Mouse (Mus musculus) CH12.LX (cell line): Measurements from ENCODE around the gene Cdkl4. TPM values are rescaled to one million over a fixed set of nuclear protein-coding genes. Genes with fewer than 3 reads are reported as not detected.

Experiments
- DNase-seq: peaks from one replicate; pipeline ENCODE4 v3.0.0-alpha.2; 2013; ENCODE audit errors: extremely low read depth
- H3K27ac ChIP-seq: 2 replicates; pipeline ENCODE4 v1.5.1; 2012; ENCODE audit warnings: low read depth, mild to moderate bottlenecking, control low read depth, moderate library complexity; ENCODE audit not compliant: insufficient read depth
- H3K27me3 ChIP-seq: replicated peaks from 2 replicates; pipeline ENCODE3; 2012; ENCODE audit warnings: inconsistent platforms
- H3K36me3 ChIP-seq, 2 experiments: replicated peaks in 1 of 2; 2 replicates each; pipeline versions ENCODE3 to v1.6.1; 2012; ENCODE audit warnings: inconsistent platforms in 1 of 2, low read length in 1 of 2, mild to moderate bottlenecking in 1 of 2, mixed read lengths in 1 of 2, moderate library complexity in 1 of 2; ENCODE audit not compliant: control insufficient read depth in 1 of 2, insufficient read depth in 1 of 2
- H3K4me1 ChIP-seq, 2 experiments: 2 replicates each; pipeline ENCODE4 v1.6.1; 2012; ENCODE audit warnings: inconsistent platforms in 1 of 2, moderate library complexity in 1 of 2; ENCODE audit not compliant: insufficient read depth in 2 of 2, control insufficient read depth in 1 of 2
- H3K4me2 ChIP-seq: 2 replicates; pipeline ENCODE4 v1.6.1; 2012; ENCODE audit warnings: low read depth, mild to moderate bottlenecking, control low read depth; ENCODE audit not compliant: poor library complexity, insufficient read depth, severe bottlenecking
- H3K4me3 ChIP-seq, 3 experiments: fragments of 150-350 bp in 1 of 3; sonication (generic) in 1 of 3; replicated peaks in 1 of 3; 2 replicates each; pipeline versions ENCODE3 to v1.5.1; 2011 to 2012; ENCODE audit warnings: low read depth in 2 of 3, low read length in 2 of 3, mild to moderate bottlenecking in 2 of 3, moderate library complexity in 2 of 3, control low read depth in 1 of 3, improper control_type of control experiment in 1 of 3, inconsistent platforms in 1 of 3, mixed read lengths in 1 of 3; ENCODE audit not compliant: poor library complexity in 1 of 3
- H3K79me2 ChIP-seq: replicated peaks from 2 replicates; pipeline ENCODE4 v1.6.1; 2012; ENCODE audit warnings: mild to moderate bottlenecking, moderate library complexity; ENCODE audit not compliant: control insufficient read depth, poor library complexity, insufficient read depth, severe bottlenecking; ENCODE audit errors: extremely low read depth
- H3K9ac ChIP-seq: 2 replicates; pipeline ENCODE4 v1.6.1; 2012; ENCODE audit warnings: low read depth, mild to moderate bottlenecking, control low read depth, moderate library complexity; ENCODE audit not compliant: insufficient read depth
- H3K9me3 ChIP-seq: replicated peaks from 2 replicates; pipeline ENCODE3; 2012; ENCODE audit warnings: low read length, inconsistent platforms, mixed read lengths
- BHLHE40 ChIP-seq: IDR thresholded peaks from 2 replicates; pipeline ENCODE4 v1.6.1; 2011; ENCODE audit warnings: mild to moderate bottlenecking, low read depth, low read length, improper control_type of control experiment
- CHD1 ChIP-seq: IDR thresholded peaks from 2 replicates; pipeline ENCODE4 v1.6.1; 2012; ENCODE audit warnings: low read depth, low read length, improper control_type of control experiment, inconsistent platforms
- CHD2 ChIP-seq: IDR thresholded peaks from 2 replicates; pipeline ENCODE4 v1.6.1; 2011; ENCODE audit warnings: low read length, improper control_type of control experiment
- CTCF ChIP-seq, 2 experiments: IDR thresholded peaks in 1 of 2; conservative IDR thresholded peaks in 1 of 2; 2 replicates each; pipeline ENCODE4 v1.5.1; 2011 to 2012; ENCODE audit warnings: low read depth in 2 of 2, low read length in 2 of 2, improper control_type of control experiment in 1 of 2, inconsistent platforms in 1 of 2, mild to moderate bottlenecking in 1 of 2, moderate library complexity in 1 of 2
- E2F4 ChIP-seq: IDR thresholded peaks from 2 replicates; pipeline ENCODE4 v1.6.1; 2011; ENCODE audit warnings: low read depth, low read length, improper control_type of control experiment; ENCODE audit not compliant: insufficient replicate concordance
- EP300 ChIP-seq: IDR thresholded peaks from 2 replicates; pipeline ENCODE4 v1.6.1; 2011; ENCODE audit warnings: low read length, improper control_type of control experiment
- ETS1 ChIP-seq: conservative IDR thresholded peaks from 2 replicates; pipeline ENCODE4 v1.6.1; 2012; ENCODE audit warnings: low read depth, mild to moderate bottlenecking, inconsistent platforms, low read length, improper control_type of control experiment, moderate library complexity
- GABPA ChIP-seq: IDR thresholded peaks from 2 replicates; pipeline ENCODE4 v1.6.1; 2012; ENCODE audit warnings: low read depth, low read length, improper control_type of control experiment, inconsistent platforms; ENCODE audit not compliant: insufficient replicate concordance
- HCFC1 ChIP-seq: IDR thresholded peaks from 2 replicates; pipeline ENCODE4 v1.6.1; 2012; ENCODE audit warnings: low read depth, mild to moderate bottlenecking, inconsistent platforms, low read length, improper control_type of control experiment
- IRF4 ChIP-seq: IDR thresholded peaks from 2 replicates; pipeline ENCODE4 v1.6.1; 2014; ENCODE audit warnings: low read depth, mild to moderate bottlenecking, inconsistent platforms, low read length, improper control_type of control experiment
- JUND ChIP-seq: conservative IDR thresholded peaks from 2 replicates; pipeline ENCODE4 v1.6.1; 2011; ENCODE audit warnings: low read depth, low read length, improper control_type of control experiment
- KAT2A ChIP-seq: IDR thresholded peaks from 2 replicates; pipeline ENCODE4 v1.6.1; 2012; ENCODE audit warnings: low read length, improper control_type of control experiment, inconsistent platforms; ENCODE audit not compliant: insufficient replicate concordance
- MAFK ChIP-seq: IDR thresholded peaks from 2 replicates; pipeline ENCODE4 v1.6.1; 2011; ENCODE audit warnings: low read length, improper control_type of control experiment; ENCODE audit not compliant: insufficient replicate concordance
- MAX ChIP-seq: IDR thresholded peaks from 2 replicates; pipeline ENCODE4 v1.6.1; 2011; ENCODE audit warnings: low read length, improper control_type of control experiment
- MEF2A ChIP-seq: IDR thresholded peaks from 2 replicates; pipeline ENCODE4 v1.6.1; 2014; ENCODE audit warnings: low read depth, mild to moderate bottlenecking, inconsistent platforms, low read length, improper control_type of control experiment, borderline replicate concordance
- MXI1 ChIP-seq: IDR thresholded peaks from 2 replicates; pipeline ENCODE4 v1.6.1; 2011; ENCODE audit warnings: mild to moderate bottlenecking, low read depth, low read length, improper control_type of control experiment
- MYC ChIP-seq: IDR thresholded peaks from 2 replicates; pipeline ENCODE4 v1.6.1; 2011; ENCODE audit warnings: low read depth, mild to moderate bottlenecking, improper control_type of control experiment, low read length
- NELFE ChIP-seq: IDR thresholded peaks from 2 replicates; pipeline ENCODE4 v1.6.1; 2011; ENCODE audit warnings: low read depth, low read length, improper control_type of control experiment
- NRF1 ChIP-seq: IDR thresholded peaks from 2 replicates; pipeline ENCODE4 v1.6.1; 2014; ENCODE audit warnings: low read depth, mild to moderate bottlenecking, inconsistent platforms, low read length, improper control_type of control experiment, moderate library complexity
- PAX5 ChIP-seq: IDR thresholded peaks from 2 replicates; pipeline ENCODE4 v1.6.1; 2012; ENCODE audit warnings: low read length, inconsistent platforms, mixed read lengths
- POLR2A ChIP-seq: IDR thresholded peaks from 2 replicates; pipeline ENCODE4 v1.6.1; 2011; ENCODE audit warnings: low read depth, mild to moderate bottlenecking, improper control_type of control experiment, low read length
- RAD21 ChIP-seq: IDR thresholded peaks from 2 replicates; pipeline ENCODE4 v1.6.1; 2011; ENCODE audit warnings: low read depth, mild to moderate bottlenecking, low read length, improper control_type of control experiment, moderate library complexity
- SIN3A ChIP-seq: IDR thresholded peaks from 2 replicates; pipeline ENCODE4 v1.6.1; 2012; ENCODE audit warnings: low read length, improper control_type of control experiment, inconsistent platforms
- SMC3 ChIP-seq: IDR thresholded peaks from 2 replicates; pipeline ENCODE4 v1.6.1; 2011; ENCODE audit warnings: low read depth, low read length, improper control_type of control experiment
- TBP ChIP-seq: conservative IDR thresholded peaks from 2 replicates; pipeline ENCODE4 v1.6.1; 2011; ENCODE audit warnings: low read depth, low read length, improper control_type of control experiment
- USF1 ChIP-seq: IDR thresholded peaks from 2 replicates; pipeline ENCODE4 v1.6.1; 2014; ENCODE audit warnings: low read depth, mild to moderate bottlenecking, inconsistent platforms, low read length, improper control_type of control experiment
- USF2 ChIP-seq: conservative IDR thresholded peaks from 2 replicates; pipeline ENCODE4 v1.6.1; 2011; ENCODE audit warnings: low read depth, low read length, improper control_type of control experiment
- ZC3H11A ChIP-seq: IDR thresholded peaks from 2 replicates; pipeline ENCODE4 v1.6.1; 2012; ENCODE audit warnings: low read depth, mild to moderate bottlenecking, inconsistent platforms, low read length, improper control_type of control experiment
- ZKSCAN1 ChIP-seq: IDR thresholded peaks from 2 replicates; pipeline ENCODE4 v1.6.1; 2012; ENCODE audit warnings: low read depth, inconsistent platforms, low read length, improper control_type of control experiment, borderline replicate concordance
- dilution Hi-C: fragments of 300-500 bp; cut with MboI; formaldehyde crosslinking; loops from 2 replicates; pipeline ENCODE4 v1.14.3; 2020; ENCODE audit warnings: low sequenced_read_pairs; ENCODE audit not compliant: extremely low pct_unique_long_range_greater_than_20kb, extremely low pct_ligation_motif_present
- in situ Hi-C: fragments of 300-500 bp; cut with MboI; formaldehyde crosslinking; loops from 3 replicates; pipeline ENCODE4 v1.14.3; 2019; ENCODE audit warnings: low sequenced_read_pairs, low pct_ligation_motif_present, low pct_unique_long_range_greater_than_20kb, mixed read lengths
- polyA plus RNA-seq: library from polyadenylated mRNA; unstranded; fragments of >175 nt; gene quantifications from 2 replicates; pipeline ENCODE4 v1.2.1, GENCODE M21; 2012; ENCODE audit warnings: low read depth; ENCODE audit not compliant: insufficient read length
- total RNA-seq, 2 experiments: library from RNA; depleted of rRNA; stranded (reverse); fragments of 300-350 nt in 1 of 2; fragments of >200 nt in 1 of 2; gene quantifications; 2 replicates each; pipeline ENCODE4 v1.2.3; 2012 to 2014

The Cdkl4 gene
- total and polyA plus RNA-seq, 3 experiments = 0.76 to 2.0 (median 1.2) TPM

GRCm38 (mm10) chr17:80557461-80557860 lies 20.2 kb downstream of the Cdkl4 start:
- peaks cover 2 to 27% of the 10 kb centered on the region in 2 experiments; a peak in 3 of 4 replicates for H3K4me1 ChIP-seq
- H3K27ac ChIP-seq = no peak overlapping the region
- no peak overlapping the region for H3K4me3 ChIP-seq
- no peaks in the 10 kb centered on the region for H3K9me3 ChIP-seq
- H3K79me2 ChIP-seq = no peaks in the 10 kb centered on the region
- TF ChIP-seq RAD21 (no peak), CTCF (conservative IDR thresholded peaks at IDR 0.05 in 1 of 2, IDR thresholded peaks at IDR 0.05 in 1 of 2; ENCODE audit: low read depth in 2 of 2, low read length in 2 of 2) (0 out of 4 replicates have a peak, but pooled peaks of 1 of the 2 experiments have one; percentile 18)
- in situ Hi-C loops (loop anchor here (10.0 to 25.0 kb wide), 2 partner anchors 73 to 270 kb away; partner anchors contain the start of genes Dhx57, Morn2 and Sos1), dilution Hi-C loops (loop anchor here (25.0 kb wide), 1 partner anchor 95 kb away; no protein-coding TSS in a partner anchor)
- no peak overlapping the region for H3K9ac ChIP-seq
- H3K4me2 ChIP-seq = no peak overlapping the region
- no peak for DNase-seq
- H3K36me3 ChIP-seq = peaks cover 0 to 19% of the 10 kb centered on the region in 2 experiments
- no peaks in the 10 kb centered on the region for H3K27me3 ChIP-seq

- H3K9me3 ChIP-seq = no peaks in the 10 kb centered on the region
- no peaks in the 10 kb centered on the region for H3K79me2 ChIP-seq
- peak overlapping the region; percentile 76 for H3K27ac ChIP-seq
- DNase-seq = peak; percentile 91
- H3K9ac ChIP-seq = peak overlapping the region; percentile 54
- H3K36me3 ChIP-seq = peaks cover 0 to 19% of the 10 kb centered on the region in 2 experiments
- dilution Hi-C loops (loop anchor here (25.0 kb wide), 1 partner anchor 91 kb away; no protein-coding TSS in a partner anchor), in situ Hi-C loops (loop anchor here (10.0 to 25.0 kb wide), 2 partner anchors 69 to 266 kb away; partner anchors contain the start of genes Dhx57, Morn2 and Sos1)
- H3K4me3 ChIP-seq = peak overlapping the region; percentile 75 to 89 (median 82)
- H3K4me2 ChIP-seq = peak overlapping the region; percentile 53
- H3K4me1 ChIP-seq = peaks cover 5 to 23% of the 10 kb centered on the region in 2 experiments
- no peaks in the 10 kb centered on the region for H3K27me3 ChIP-seq
- TF ChIP-seq MEF2A (no peak), MAX (peak; percentile 61; the same call in 1 of the 2 replicates), SMC3 (peak; percentile 83), CHD1 (no peak), TBP (0 out of 2 replicates have a peak, but pooled peaks have one; percentile 74), EP300 (no peak; the same call in 1 of the 2 replicates), ZC3H11A (peak; percentile 35; the same call in 1 of the 2 replicates), MYC (peak; percentile 92), USF2 (no peak), BHLHE40 (peak; percentile 76), NRF1 (no peak), IRF4 (peak; percentile 33), E2F4 (no peak), JUND (no peak; the same call in 1 of the 2 replicates), USF1 (no peak), CTCF (conservative IDR thresholded peaks at IDR 0.05 in 1 of 2, IDR thresholded peaks at IDR 0.05 in 1 of 2; ENCODE audit: low read depth in 2 of 2, low read length in 2 of 2) (peak; percentile 56 to 91; a peak in 3 of 4 replicates), ETS1 (0 out of 2 replicates have a peak, but pooled peaks have one; percentile 1), SIN3A (peak; percentile 95), CHD2 (peak; percentile 92), ZKSCAN1 (no peak), RAD21 (peak; percentile 89), PAX5 (no peak), MAFK (peak; percentile 80), MXI1 (peak; percentile 81), GABPA (no peak), POLR2A (peak; percentile 53), HCFC1 (peak; percentile 80), NELFE (peak; percentile 63; the same call in 1 of the 2 replicates), KAT2A (no peak)
Measured at GRCm38 (mm10) chr17:80553318-80554270, 24.0 kb downstream of the Cdkl4 start.
